Comparison of ENCODE assay signal across 14 mouse cellular contexts in genomic region chr5:15601960-15602359, GRCm38 (mm10). TPM values are rescaled to one million over a fixed set of nuclear protein-coding genes. Genes with fewer than 3 reads are reported as not detected.
DNase-seq lines count a peak whose midpoint lies in the region; ATAC-seq lines count a peak whose summit lies in the region.
"Not testable (repeated sequence)": the region's sequence is repeated elsewhere in the genome, so short reads cannot be mapped to it uniquely, and the experiment has no call there.
"Had no signal": no experiment of that assay in that cellular context is flagged by ENCODE, and none has a peak within 500 bp of the region (broad histone marks: within the 10 kb centered on the region; RNA-seq: fewer than 3 reads in every experiment).

No protein-coding gene starts in this region.

- ATAC-seq in embryonic facial prominence, embryonic 14.5 days (ENCODE audit: low read depth): peak; percentile 50; the same call in 1 of the 2 replicates
- peak; percentile 51; the same call in 1 of the 2 replicates for ATAC-seq in heart, embryonic 13.5 days (ENCODE audit: extremely low read depth, insufficient number of reproducible peaks, low FRiP score, low TSS enrichment)
- peak; percentile 49 for ATAC-seq in hindbrain, embryonic 14.5 days (ENCODE audit: low FRiP score)
- ATAC-seq in kidney, embryonic 16.5 days (ENCODE audit: low FRiP score, low TSS enrichment): 0 out of 2 replicates have a peak, but pooled peaks have one; percentile 49
- ATAC-seq in lung, embryonic 15.5 days (ENCODE audit: borderline replicate concordance, extremely low read depth, low FRiP score, low TSS enrichment): peak; percentile 51; the same call in 1 of the 2 replicates
- ATAC-seq in midbrain, embryonic 15.5 days (replicated peaks): peak; percentile 70
- peak; percentile 45; the same call in 1 of the 2 replicates for ATAC-seq in neural tube, embryonic 14.5 days (ENCODE audit: low read depth)

- H3K4me1 ChIP-seq in embryonic facial prominence, embryonic 14.5 days (ENCODE audit: control insufficient read depth, insufficient read depth, low read length); heart, embryonic 13.5 days; hindbrain, embryonic 14.5 days (replicated peaks; ENCODE audit: control insufficient read depth, insufficient read depth, low read length); kidney, embryonic 16.5 days (ENCODE audit: insufficient read depth, low read length); lung, embryonic 15.5 days; midbrain, embryonic 15.5 days; neural tube, embryonic 14.5 days (ENCODE audit: control insufficient read depth, insufficient read depth, low read length): not testable (repeated sequence)

- H3K9ac ChIP-seq in embryonic facial prominence, embryonic 14.5 days (ENCODE audit: low read depth, low read length); heart, embryonic 13.5 days; hindbrain, embryonic 14.5 days; kidney, embryonic 16.5 days (replicated peaks; ENCODE audit: low read length); lung, embryonic 15.5 days; midbrain, embryonic 15.5 days; neural tube, embryonic 14.5 days (replicated peaks; ENCODE audit: low read depth, low read length): not testable (repeated sequence)

- not testable (repeated sequence) for DNase-seq in embryonic facial prominence, embryonic 14.5 days (ENCODE audit: low spot score); hindbrain, embryonic 14.5 days (ENCODE audit: low spot score)

- not testable (repeated sequence) for H3K27ac ChIP-seq in embryonic facial prominence, embryonic 14.5 days (replicated peaks; ENCODE audit: low read depth, low read length); heart, embryonic 13.5 days (replicated peaks); hindbrain, embryonic 14.5 days; kidney, embryonic 16.5 days (ENCODE audit: low read length); lung, embryonic 15.5 days; midbrain, embryonic 15.5 days; neural tube, embryonic 14.5 days (ENCODE audit: low read depth, low read length)

- peaks cover 24% of the 10 kb centered on the region for H3K9me3 ChIP-seq in embryonic facial prominence, embryonic 14.5 days (ENCODE audit: control insufficient read depth, low read length)
- H3K9me3 ChIP-seq in heart, embryonic 13.5 days: peaks cover 23% of the 10 kb centered on the region
- peaks cover 36% of the 10 kb centered on the region for H3K9me3 ChIP-seq in hindbrain, embryonic 14.5 days (ENCODE audit: control insufficient read depth, low read length)
- peaks cover 18% of the 10 kb centered on the region for H3K9me3 ChIP-seq in kidney, embryonic 16.5 days (ENCODE audit: low read length)
- not testable (repeated sequence) for H3K9me3 ChIP-seq in lung, embryonic 15.5 days; neural tube, embryonic 14.5 days (ENCODE audit: control insufficient read depth, low read length)
- H3K9me3 ChIP-seq in midbrain, embryonic 15.5 days: peaks cover 33% of the 10 kb centered on the region

- not testable (repeated sequence) for H3K27me3 ChIP-seq in embryonic facial prominence, embryonic 14.5 days (replicated peaks; ENCODE audit: control insufficient read depth, insufficient read depth, low read length); heart, embryonic 13.5 days (replicated peaks); hindbrain, embryonic 14.5 days (ENCODE audit: control insufficient read depth, insufficient read depth, low read length); kidney, embryonic 16.5 days (ENCODE audit: insufficient read depth, low read length); lung, embryonic 15.5 days; midbrain, embryonic 15.5 days (replicated peaks); neural tube, embryonic 14.5 days (ENCODE audit: control insufficient read depth, insufficient read depth, low read length)

- 69% methylated on average over 3 of the region's 3 CpGs for WGBS in embryonic facial prominence, embryonic 14.5 days
- 67% methylated on average over 3 of the region's 3 CpGs for WGBS in heart, embryonic 13.5 days
- 70% methylated on average over 3 of the region's 3 CpGs for WGBS in hindbrain, embryonic 14.5 days
- WGBS in kidney, embryonic 16.5 days: 71% methylated on average over 3 of the region's 3 CpGs
- WGBS in lung, embryonic 15.5 days: 67% methylated on average over 3 of the region's 3 CpGs
- WGBS in midbrain, embryonic 15.5 days: 68% methylated on average over 3 of the region's 3 CpGs
- WGBS in neural tube, embryonic 14.5 days: 70% methylated on average over 3 of the region's 3 CpGs

- H3K36me3 ChIP-seq in embryonic facial prominence, embryonic 14.5 days (ENCODE audit: control insufficient read depth, insufficient read depth, low read length); heart, embryonic 13.5 days; hindbrain, embryonic 14.5 days (replicated peaks; ENCODE audit: control insufficient read depth, insufficient read depth); kidney, embryonic 16.5 days (ENCODE audit: insufficient read depth, low read length); lung, embryonic 15.5 days; midbrain, embryonic 15.5 days (replicated peaks); neural tube, embryonic 14.5 days (ENCODE audit: control insufficient read depth, insufficient read depth, low read length): not testable (repeated sequence)

- H3K4me2 ChIP-seq in embryonic facial prominence, embryonic 14.5 days (ENCODE audit: low read depth, low read length); heart, embryonic 13.5 days; hindbrain, embryonic 14.5 days (replicated peaks); kidney, embryonic 16.5 days (replicated peaks; ENCODE audit: low read depth, low read length); lung, embryonic 15.5 days; midbrain, embryonic 15.5 days; neural tube, embryonic 14.5 days (ENCODE audit: low read depth, low read length): not testable (repeated sequence)

- H3K4me3 ChIP-seq in embryonic facial prominence, embryonic 14.5 days (ENCODE audit: low read depth, low read length); heart, embryonic 13.5 days; hindbrain, embryonic 14.5 days (replicated peaks; ENCODE audit: low read length); kidney, embryonic 16.5 days (ENCODE audit: low read length); lung, embryonic 15.5 days; midbrain, embryonic 15.5 days; neural tube, embryonic 14.5 days (ENCODE audit: low read depth, low read length): not testable (repeated sequence)

RNA-seq across cellular contexts. Expression of gene Speer4d, which starts 16.9 kb away (rescaled TPM):
- not detected in 2 replicates for polyA plus RNA-seq in embryonic facial prominence, embryonic 14.5 days (2014; fragmentation: Nextera tagmentation; extraction: Ambion mirVana)
- 0.28 TPM in 1 of 2 replicates, not detected in the other for polyA plus RNA-seq in heart, embryonic 13.5 days (2015; fragmentation: Nextera tagmentation; extraction: Ambion mirVana)
- not detected in 2 replicates for polyA plus RNA-seq in hindbrain, embryonic 14.5 days (2014; fragmentation: Nextera tagmentation; extraction: Ambion mirVana)
- polyA plus RNA-seq in kidney, embryonic 16.5 days (2015; fragmentation: Nextera tagmentation; extraction: Ambion mirVana): not detected in 2 replicates
- polyA plus RNA-seq in lung, embryonic 15.5 days (2015; fragmentation: Nextera tagmentation; extraction: Ambion mirVana): not detected in 2 replicates
- polyA plus RNA-seq in midbrain, embryonic 15.5 days (2015; fragmentation: Nextera tagmentation; extraction: Ambion mirVana): not detected in 2 replicates
- not detected in 2 replicates for polyA plus RNA-seq in neural tube, embryonic 14.5 days (2014; fragmentation: Nextera tagmentation; extraction: Ambion mirVana)
- polyA plus RNA-seq: CD4-positive, CD25-positive, alpha-beta regulatory T cell, adult 4 months; heart, embryonic 16.5 days; limb, embryonic 11.5 days; liver, embryonic 12.5 days; lung, embryonic 14.5 days; thymus, postnatal 0 days had no signal

RNA-seq across cellular contexts. Expression of gene Gm21083, which starts 24.8 kb away (rescaled TPM):
- not detected in 2 replicates for polyA plus RNA-seq in embryonic facial prominence, embryonic 14.5 days (2014; fragmentation: Nextera tagmentation; extraction: Ambion mirVana)
- not detected in 2 replicates for polyA plus RNA-seq in heart, embryonic 13.5 days (2015; fragmentation: Nextera tagmentation; extraction: Ambion mirVana)
- not detected in 2 replicates for polyA plus RNA-seq in hindbrain, embryonic 14.5 days (2014; fragmentation: Nextera tagmentation; extraction: Ambion mirVana)
- polyA plus RNA-seq in kidney, embryonic 16.5 days (2015; fragmentation: Nextera tagmentation; extraction: Ambion mirVana): 0.15 TPM in 1 of 2 replicates, not detected in the other
- polyA plus RNA-seq in lung, embryonic 15.5 days (2015; fragmentation: Nextera tagmentation; extraction: Ambion mirVana): not detected in 2 replicates
- not detected in 2 replicates for polyA plus RNA-seq in midbrain, embryonic 15.5 days (2015; fragmentation: Nextera tagmentation; extraction: Ambion mirVana)
- not detected in 2 replicates for polyA plus RNA-seq in neural tube, embryonic 14.5 days (2014; fragmentation: Nextera tagmentation; extraction: Ambion mirVana)
- polyA plus RNA-seq: CD4-positive, CD25-positive, alpha-beta regulatory T cell, adult 4 months; cerebellum, adult 2 months; heart, embryonic 16.5 days; limb, embryonic 11.5 days; liver, embryonic 12.5 days; lung, embryonic 14.5 days had no signal

RNA-seq across cellular contexts. Expression of gene 4930572O03Rik, which starts 54.9 kb away (rescaled TPM):
- polyA plus RNA-seq in embryonic facial prominence, embryonic 14.5 days (2014; fragmentation: Nextera tagmentation; extraction: Ambion mirVana): not detected in 2 replicates
- polyA plus RNA-seq in heart, embryonic 13.5 days (2015; fragmentation: Nextera tagmentation; extraction: Ambion mirVana): not detected in 2 replicates
- polyA plus RNA-seq in hindbrain, embryonic 14.5 days (2014; fragmentation: Nextera tagmentation; extraction: Ambion mirVana): not detected in 2 replicates
- polyA plus RNA-seq in kidney, embryonic 16.5 days (2015; fragmentation: Nextera tagmentation; extraction: Ambion mirVana): not detected in 2 replicates
- not detected in 2 replicates for polyA plus RNA-seq in lung, embryonic 15.5 days (2015; fragmentation: Nextera tagmentation; extraction: Ambion mirVana)
- not detected in 2 replicates for polyA plus RNA-seq in midbrain, embryonic 15.5 days (2015; fragmentation: Nextera tagmentation; extraction: Ambion mirVana)
- polyA plus RNA-seq in neural tube, embryonic 14.5 days (2014; fragmentation: Nextera tagmentation; extraction: Ambion mirVana): not detected in 2 replicates
- polyA plus RNA-seq: CD4-positive, CD25-positive, alpha-beta regulatory T cell, adult 4 months; cerebellum, adult 2 months; heart, embryonic 16.5 days; limb, embryonic 11.5 days; liver, embryonic 12.5 days; lung, embryonic 14.5 days; thymus, postnatal 0 days had no signal
